Mouse (Mus musculus) cortical plate, adult 2 months (tissue): ENCODE measurements around the gene Npc2.

Experiments used
- CTCF ChIP-seq: fragments of 200-500 bp; IDR thresholded peaks from 2 replicates; pipeline ENCODE4 v1.5.1; 2011; ENCODE audit warnings: mild to moderate bottlenecking, control low read depth, low read length; ENCODE audit not compliant: insufficient read depth; ENCODE audit errors: extremely low read depth
- POLR2A ChIP-seq: fragments of 200-500 bp; IDR thresholded peaks from 2 replicates; pipeline ENCODE4 v1.6.1; 2011; ENCODE audit warnings: mild to moderate bottlenecking, low read length, control low read depth; ENCODE audit not compliant: insufficient read depth; ENCODE audit errors: extremely low read depth

GRCm38 (mm10) chr12:84784604-84785381 is 11.8 kb upstream of the Npc2 start:
- TF ChIP-seq CTCF = peak; percentile 90
- TF ChIP-seq POLR2A = no peak
